Mouse (Mus musculus): Measurements from ENCODE around the gene Gm21732.
"Not testable (repeated sequence)": the region's sequence is repeated elsewhere in the genome, so short reads cannot be mapped to it uniquely, and the experiment has no call there.

Gm21732 gene

GRCm38 (mm10) chrY:38575591-38575990, at the start of gene Gm21732:
Gene Gm21732, minus strand, starts transcription at chrY:38575691.
- not testable (repeated sequence) for DNase-seq (ENCODE audit: low read depth)

Measured in NIH3T3 (cell line).